27 mouse cellular contexts compared by ENCODE assay signal in the genomic region with DNA sequence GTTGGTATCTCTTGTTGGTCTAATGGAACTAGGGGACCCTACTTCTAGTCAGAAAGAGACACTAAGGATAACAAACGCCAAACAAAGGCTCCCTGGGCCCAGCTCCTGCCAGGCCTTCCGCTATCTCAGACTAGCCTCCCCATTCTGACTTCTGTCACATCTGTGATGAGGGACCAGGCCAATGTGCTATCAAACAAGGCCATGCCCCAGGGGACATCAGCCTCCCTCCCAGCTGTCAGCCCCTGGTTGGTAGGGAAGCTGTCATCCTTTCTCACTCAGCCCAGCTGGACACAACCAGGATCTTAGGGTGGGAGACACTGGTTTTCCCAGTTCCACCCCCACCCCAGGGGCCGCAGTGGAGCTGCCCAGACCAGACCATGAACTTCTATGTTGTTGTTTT. TPM values are rescaled to one million over a fixed set of nuclear protein-coding genes. Genes with fewer than 3 reads are reported as not detected.
"Had no signal": no experiment of that assay in that cellular context is flagged by ENCODE, and none has a peak within 500 bp of the region (broad histone marks: within the 10 kb centered on the region; RNA-seq: fewer than 3 reads in every experiment).

No protein-coding gene starts in this region.

- H3K4me3 ChIP-seq: layer of hippocampus, adult 2 months; limb, embryonic 10.5 days; limb, embryonic 13.5 days; liver, embryonic 12.5 days; liver, embryonic 15.5 days; midbrain, embryonic 15.5 days; myocyte; neural tube, embryonic 13.5 days; stomach, embryonic 15.5 days had no signal

- DNase-seq: kidney, adult 2 months; kidney, postnatal 25 days; layer of hippocampus, adult 9-11 months; liver; lung, adult 2 months; lung, postnatal 14 days; lung, postnatal 4 days; right cerebral cortex, adult 18-20 months; right cerebral cortex, postnatal 14 days; right cerebral cortex, postnatal 4 days; spleen, adult 18-20 months; thymus, postnatal 36 days had no signal

- H3K36me3 ChIP-seq: limb, embryonic 10.5 days; liver, embryonic 12.5 days; liver, embryonic 15.5 days; midbrain, embryonic 15.5 days; neural tube, embryonic 13.5 days; stomach, embryonic 15.5 days had no signal

- H3K9ac ChIP-seq: limb, embryonic 13.5 days; liver, embryonic 12.5 days; liver, embryonic 15.5 days; midbrain, embryonic 15.5 days; neural tube, embryonic 13.5 days; stomach, embryonic 15.5 days had no signal

- H3K9me3 ChIP-seq: limb, embryonic 10.5 days; limb, embryonic 13.5 days; liver, embryonic 12.5 days; liver, embryonic 15.5 days; midbrain, embryonic 15.5 days; neural tube, embryonic 13.5 days; stomach, embryonic 15.5 days had no signal

- ATAC-seq: liver, embryonic 12.5 days; midbrain, embryonic 15.5 days had no signal

- H3K27me3 ChIP-seq: midbrain, embryonic 15.5 days; stomach, embryonic 15.5 days had no signal

- H3K27ac ChIP-seq: kidney, postnatal 0 days; layer of hippocampus, adult 2 months; limb, embryonic 10.5 days; limb, embryonic 13.5 days; liver, embryonic 12.5 days; liver, embryonic 15.5 days; midbrain, embryonic 15.5 days; neural tube, embryonic 13.5 days; stomach, embryonic 15.5 days had no signal

- H3K4me2 ChIP-seq: limb, embryonic 13.5 days; liver, embryonic 12.5 days; liver, embryonic 15.5 days; midbrain, embryonic 15.5 days; neural tube, embryonic 13.5 days; stomach, embryonic 15.5 days had no signal

- H3K4me1 ChIP-seq: limb, embryonic 10.5 days; limb, embryonic 13.5 days; liver, embryonic 12.5 days; liver, embryonic 15.5 days; midbrain, embryonic 15.5 days; stomach, embryonic 15.5 days had no signal

RNA-seq across cellular contexts. Expression of gene Hcrtr1, which starts 44.0 kb away (rescaled TPM):
- total RNA-seq: megakaryocyte progenitor cell, adult 5-6 weeks; megakaryocyte-erythroid progenitor cell, adult 5-6 weeks; monocyte, adult 5-6 weeks; neutrophil, adult 5-6 weeks had no signal
- polyA plus RNA-seq: kidney, embryonic 14.5 days; limb, embryonic 10.5 days; limb, embryonic 13.5 days; liver, embryonic 12.5 days; liver, embryonic 15.5 days; myocyte had no signal

RNA-seq across cellular contexts. Expression of gene Col16a1, which starts 47.5 kb away (rescaled TPM):
- total RNA-seq: monocyte, adult 5-6 weeks; neutrophil, adult 5-6 weeks had no signal
